Mouse (Mus musculus): ENCODE data around the gene Pdap1.
"Not testable (repeated sequence)": the region's sequence is repeated elsewhere in the genome, so short reads cannot be mapped to it uniquely, and the experiment has no call there.

Pdap1 gene

GRCm38 (mm10) chr5:145139571-145140519 is at the start of gene Pdap1, which contains the start of gene Bud31:
Gene Pdap1, minus strand, starts transcription at chr5:145140238.
Gene Bud31, plus strand, starts transcription at chr5:145140362.
- DNase-seq: peak; percentile 93 to 95

DNA sequence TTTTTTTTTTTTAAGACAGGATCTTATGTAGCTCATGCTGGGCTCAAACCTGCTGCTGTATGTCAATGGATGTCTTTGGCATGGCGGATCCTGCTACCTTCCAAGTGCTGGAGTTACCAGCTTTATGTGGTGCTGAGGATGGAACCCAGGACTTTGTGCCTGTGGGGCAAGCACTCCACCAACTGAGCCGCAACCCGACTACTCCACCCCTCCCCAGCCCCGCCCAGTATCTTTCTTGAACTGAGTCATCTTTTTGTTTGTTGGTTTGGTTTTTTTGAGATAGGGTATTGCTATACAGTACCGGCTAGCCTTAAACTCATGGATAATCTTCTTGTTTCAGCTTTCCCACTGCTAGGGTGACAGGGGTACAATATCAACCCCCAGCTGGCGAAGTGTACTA is 49.4 kb upstream of the Pdap1 start:
- DNase-seq: no peak

DNA sequence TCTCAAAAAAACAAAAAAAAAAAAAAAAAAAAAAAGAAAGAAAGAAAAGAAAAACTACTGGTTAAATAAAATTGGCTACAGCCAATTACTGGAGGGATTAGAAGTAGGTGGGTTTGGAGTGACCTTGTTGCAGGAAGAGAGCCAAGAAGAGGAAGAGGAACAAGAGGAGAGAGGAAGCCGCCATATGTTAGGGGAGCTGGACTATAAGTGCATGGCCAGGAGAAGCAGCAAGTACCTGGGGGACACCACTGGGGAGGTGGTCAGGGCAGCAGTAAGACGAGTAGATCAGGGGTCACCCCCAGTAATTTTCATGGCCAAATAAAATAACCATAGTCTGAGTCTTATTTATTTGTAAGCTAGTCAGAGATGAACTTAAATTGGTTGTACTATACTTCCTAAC is 45.2 kb upstream of the Pdap1 start:
- DNase-seq: no peak

- DNase-seq: peak in 1 of 2 experiments; percentile 12
Measured at GRCm38 (mm10) chr5:145178461-145178980, 38.5 kb upstream of the Pdap1 start.

DNA sequence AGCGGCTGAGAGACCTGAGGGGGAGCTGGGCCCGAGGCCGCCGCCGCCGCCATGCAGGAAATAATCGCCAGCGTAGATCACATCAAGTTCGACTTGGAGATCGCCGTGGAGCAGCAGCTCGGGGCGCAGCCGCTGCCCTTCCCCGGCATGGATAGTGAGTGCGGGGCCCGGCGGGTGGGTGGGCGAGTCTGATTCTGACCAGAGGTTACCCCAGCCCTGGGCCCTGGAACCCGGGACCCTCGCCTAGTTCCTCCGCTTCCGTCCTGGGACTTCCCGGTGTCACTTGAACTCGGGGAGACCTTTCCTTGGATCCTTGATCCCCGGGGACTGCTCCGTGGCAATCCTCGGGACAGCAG is 27.2 kb upstream of the Pdap1 start:
- no peak for DNase-seq

DNA sequence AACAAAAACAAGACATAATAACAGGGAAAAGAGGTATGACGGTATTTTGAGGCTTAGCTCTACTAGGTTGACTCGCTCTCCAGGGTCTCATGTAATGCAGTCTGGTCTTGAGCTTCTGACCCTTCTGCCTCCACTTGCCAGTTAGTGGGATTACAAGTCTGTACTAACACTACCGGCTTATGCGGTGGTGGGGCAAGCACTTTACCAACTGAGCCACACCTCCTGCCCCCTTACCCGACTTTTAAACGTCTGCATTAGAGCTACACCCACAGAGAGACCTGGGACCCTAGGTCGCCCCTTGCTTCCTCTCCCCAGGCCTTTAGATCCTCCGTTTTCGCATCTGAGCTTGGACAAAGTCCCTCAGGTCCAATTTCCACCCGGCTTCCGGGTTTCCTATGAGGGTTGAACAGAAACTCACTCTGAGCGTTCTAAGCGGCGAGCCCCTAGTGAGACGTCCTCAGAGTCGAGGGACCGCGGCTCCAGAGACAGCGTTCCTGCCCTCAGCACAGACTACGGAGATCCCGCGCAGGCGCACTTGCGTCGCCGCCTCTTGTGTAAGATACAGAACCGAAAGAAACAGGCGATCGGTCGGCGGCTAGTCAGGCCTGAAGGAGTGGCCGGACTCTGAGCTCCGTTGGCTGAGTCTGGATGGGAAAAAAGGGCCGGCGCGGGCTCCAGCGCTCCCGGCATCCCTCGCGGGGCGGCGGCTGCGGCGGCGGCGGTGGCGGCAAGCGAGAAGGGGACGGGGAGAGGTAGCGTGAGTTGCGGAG is 26.7 kb upstream of the Pdap1 start, which contains the start of the genes Ptcd1 and Cpsf4:
Gene Ptcd1 (minus strand): TSS at position 573 of the 770 bp plus-strand sequence.
Gene Cpsf4 (plus strand): TSS at position 678 of the 770 bp plus-strand sequence.
- peak; percentile 99 for DNase-seq

DNA sequence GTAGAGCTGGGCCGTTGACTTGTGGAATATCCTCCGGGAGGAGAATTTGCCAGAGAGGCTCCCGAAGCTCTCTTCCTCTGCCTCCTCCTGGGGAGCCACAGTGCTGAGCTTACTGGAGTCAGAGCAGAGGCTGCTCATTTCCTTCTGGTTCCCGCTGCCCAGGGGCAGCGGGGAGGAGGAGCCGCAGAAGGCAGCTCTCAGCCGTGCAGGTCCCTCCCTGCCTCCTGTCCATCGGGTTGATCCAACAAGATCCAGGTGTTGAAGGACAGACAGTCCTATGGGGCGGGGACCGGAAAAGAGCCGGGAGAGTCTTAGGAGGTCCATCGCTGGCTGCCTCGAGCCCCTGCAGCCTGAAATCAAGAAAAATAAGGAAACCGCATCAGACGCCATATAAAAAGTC is 25.1 kb upstream of the Pdap1 start:
- no peak for DNase-seq

- DNase-seq: no peak
Measured at GRCm38 (mm10) chr5:145164710-145165109, 24.7 kb upstream of the Pdap1 start.

- DNase-seq: no peak
Measured at GRCm38 (mm10) chr5:145161361-145161760, 21.3 kb upstream of the Pdap1 start.

DNA sequence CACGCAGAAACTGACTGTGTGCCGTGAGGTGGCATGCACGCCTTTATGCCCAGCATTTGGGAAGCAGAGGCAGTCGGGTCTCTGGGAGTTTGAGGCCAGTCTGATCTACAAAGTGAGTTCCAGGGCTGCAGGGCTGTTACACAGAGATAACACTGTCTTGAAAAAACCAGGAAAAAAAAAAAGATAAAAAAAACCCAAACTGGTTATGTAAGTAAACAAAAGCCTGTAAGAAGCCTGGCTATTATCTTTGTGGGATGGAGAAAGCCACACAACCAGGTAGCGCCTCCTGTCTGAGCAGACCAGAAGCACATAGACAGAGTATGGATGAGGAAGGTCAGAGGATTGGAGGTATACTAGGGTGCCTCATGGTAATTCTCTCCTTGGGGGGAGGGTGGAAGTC is 12.7 kb upstream of the Pdap1 start:
- no peak for DNase-seq

DNA sequence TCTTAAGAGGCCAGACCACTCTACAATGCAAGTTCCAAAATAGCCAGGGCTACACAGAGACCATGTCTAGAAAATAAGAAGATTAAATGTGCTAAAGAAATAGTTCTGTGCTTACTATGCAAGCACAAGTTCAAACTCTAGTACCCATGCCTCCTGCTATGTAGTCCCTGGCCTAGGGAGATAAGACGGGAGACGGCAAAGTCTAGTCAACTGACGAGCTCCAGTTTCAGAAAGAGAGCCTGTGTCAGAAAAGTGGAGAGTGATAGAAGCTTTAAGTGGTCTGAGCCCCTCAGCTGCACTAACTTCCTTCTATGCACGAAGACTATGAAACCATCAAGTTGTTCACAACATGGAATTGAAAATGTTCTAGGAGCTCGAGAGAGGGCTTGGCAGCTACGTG is 9.3 kb upstream of the Pdap1 start:
- DNase-seq: no peak

DNA sequence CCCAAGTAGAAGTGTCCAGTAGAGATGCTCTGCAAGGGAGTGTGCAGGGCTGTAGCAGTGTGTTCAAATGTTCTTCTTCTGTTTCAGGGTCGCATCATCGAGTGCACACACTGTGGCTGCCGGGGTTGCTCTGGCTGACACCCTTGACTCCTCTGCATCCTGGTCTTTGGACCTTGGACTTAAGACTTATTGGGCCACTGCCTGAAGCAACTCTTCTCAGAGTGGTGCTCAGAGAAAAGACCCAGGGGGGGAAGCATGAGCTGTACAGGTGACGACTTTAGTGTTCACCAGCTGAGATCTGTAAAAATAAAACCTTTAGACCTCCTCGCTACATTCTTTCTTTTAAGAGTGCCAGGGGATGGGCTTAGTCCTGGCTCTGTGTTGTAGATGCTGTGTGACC is 7.7 kb upstream of the Pdap1 start:
- DNase-seq: no peak

DNA sequence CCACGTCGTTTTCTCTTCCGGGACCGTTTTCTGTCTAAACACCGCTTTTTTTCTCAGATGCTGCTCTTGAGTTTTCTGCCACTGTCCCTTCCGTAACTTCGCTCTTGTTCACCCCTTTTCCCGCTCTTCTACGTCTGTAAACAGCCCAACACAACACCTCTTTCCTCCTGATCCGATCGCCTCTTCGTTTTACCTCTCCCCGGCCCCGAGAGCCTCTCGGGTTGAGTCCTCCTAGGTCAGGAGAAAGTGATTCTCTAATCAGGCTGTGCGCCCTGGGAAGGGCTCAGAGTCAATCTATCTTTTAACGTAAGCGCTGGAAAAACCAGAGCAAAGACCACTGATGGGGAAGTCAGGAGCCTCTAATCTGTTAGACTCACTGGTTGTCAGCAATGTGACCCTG is 573 bp upstream of the Pdap1 start:
- DNase-seq: no peak

- no peak for DNase-seq
Measured at GRCm38 (mm10) chr5:145138836-145139235, 1.2 kb downstream of the Pdap1 start.

GRCm38 (mm10) chr5:145133275-145133674 is 6.8 kb downstream of the Pdap1 start:
- DNase-seq: not testable (repeated sequence)

GRCm38 (mm10) chr5:145130995-145131394 is 9.0 kb downstream of the Pdap1 start:
- no peak for DNase-seq

- DNase-seq: no peak
Measured at GRCm38 (mm10) chr5:145130191-145130590, 9.8 kb downstream of the Pdap1 start.

GRCm38 (mm10) chr5:145129773-145130172 is 10.3 kb downstream of the Pdap1 start:
- not testable (repeated sequence) for DNase-seq

GRCm38 (mm10) chr5:145129124-145129523 is 10.9 kb downstream of the Pdap1 start:
- no peak for DNase-seq

- no peak for DNase-seq
Measured at GRCm38 (mm10) chr5:145126580-145126979, 13.5 kb downstream of the Pdap1 start.

DNA sequence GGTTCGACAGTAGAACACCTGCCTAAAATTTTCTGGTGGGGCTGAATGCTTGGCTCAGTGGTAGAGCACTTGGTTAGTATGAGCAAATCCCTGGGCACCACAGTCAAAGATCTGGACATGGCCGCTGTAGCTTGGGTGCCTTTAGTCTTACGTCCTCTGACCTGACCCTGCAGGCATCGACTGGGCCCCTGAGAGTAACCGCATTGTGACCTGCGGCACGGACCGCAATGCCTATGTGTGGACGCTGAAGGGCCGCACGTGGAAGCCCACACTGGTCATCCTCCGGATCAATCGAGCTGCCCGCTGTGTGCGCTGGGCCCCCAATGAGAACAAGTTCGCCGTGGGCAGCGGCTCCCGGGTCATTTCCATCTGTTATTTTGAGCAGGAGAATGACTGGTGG is 16.6 kb downstream of the Pdap1 start:
- DNase-seq: no peak

- no peak for DNase-seq
Measured at GRCm38 (mm10) chr5:145120921-145121320, 19.1 kb downstream of the Pdap1 start.

DNA sequence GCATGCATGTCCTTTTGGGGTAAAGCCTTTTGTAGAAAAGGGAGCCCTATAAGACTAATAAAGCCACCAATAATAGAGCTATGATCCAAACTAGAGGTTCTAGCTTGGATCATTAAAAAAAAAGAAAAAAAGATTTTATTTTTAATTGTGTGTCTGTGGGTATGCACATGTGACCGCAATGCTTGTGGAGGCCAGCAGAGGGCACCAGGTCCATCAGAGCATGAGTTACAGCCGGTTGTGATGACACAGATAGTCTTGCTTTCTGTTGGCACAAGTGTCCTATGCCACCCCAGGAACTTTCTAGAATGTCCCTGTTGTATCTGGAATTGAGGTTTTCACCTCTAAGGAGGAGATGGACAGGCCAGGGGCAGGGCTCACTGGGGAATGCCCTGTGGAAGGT is 20.7 kb downstream of the Pdap1 start:
- DNase-seq: no peak

Measured in lung, adult 18-20 months (tissue).